Mouse (Mus musculus): Measurements from ENCODE around the gene Rnf182. TPM values are rescaled to one million over a fixed set of nuclear protein-coding genes. Genes with fewer than 3 reads are reported as not detected.

Gene Rnf182
- polyA plus RNA-seq, 1 experiment = 0.47 TPM

- Histone ChIP-seq H3K27ac (ENCODE audit: insufficient read depth, low read length) (no peak overlapping the region), H3K4me3 (ENCODE audit: insufficient read depth, low read length) (no peak overlapping the region), H3K4me1 (ENCODE audit: control insufficient read depth, insufficient read depth, low read length) (no peaks in the 10 kb centered on the region)
- TF ChIP-seq CTCF (IDR thresholded peaks at IDR 0.05; ENCODE audit: borderline replicate concordance, insufficient read depth, low read length) (no peak), POLR2A (IDR thresholded peaks at IDR 0.05; ENCODE audit: low read depth, low read length) (no peak)
These were observed 62.4 kb downstream of the Rnf182 start for GRCm38 (mm10) chr13:43677883-43678244.

GRCm38 (mm10) chr13:43684499-43684994, 69.0 kb downstream of the Rnf182 start:
- H3K27ac ChIP-seq (ENCODE audit: insufficient read depth, low read length) = 0 out of 2 replicates have a peak overlapping the region, but pooled peaks have one; percentile 13
- H3K4me3 ChIP-seq (ENCODE audit: insufficient read depth, low read length) = no peak overlapping the region
- no peak for TF ChIP-seq POLR2A (IDR thresholded peaks at IDR 0.05; ENCODE audit: low read depth, low read length)
- no peak for TF ChIP-seq CTCF (IDR thresholded peaks at IDR 0.05; ENCODE audit: borderline replicate concordance, insufficient read depth, low read length)
- H3K4me1 ChIP-seq (ENCODE audit: control insufficient read depth, insufficient read depth, low read length) = peaks cover 5% of the 10 kb centered on the region; the same call in 1 of the 2 replicates

- TF ChIP-seq CTCF (IDR thresholded peaks at IDR 0.05; ENCODE audit: borderline replicate concordance, insufficient read depth, low read length) (no peak), POLR2A (IDR thresholded peaks at IDR 0.05; ENCODE audit: low read depth, low read length) (no peak)
- H3K4me1 ChIP-seq (ENCODE audit: control insufficient read depth, insufficient read depth, low read length) = peaks cover 5% of the 10 kb centered on the region; the same call in 1 of the 2 replicates
- H3K27ac ChIP-seq (ENCODE audit: insufficient read depth, low read length) = no peak overlapping the region
- no peak overlapping the region for H3K4me3 ChIP-seq (ENCODE audit: insufficient read depth, low read length)
These were observed 72.6 kb downstream of the Rnf182 start for GRCm38 (mm10) chr13:43688065-43688464.

DNA sequence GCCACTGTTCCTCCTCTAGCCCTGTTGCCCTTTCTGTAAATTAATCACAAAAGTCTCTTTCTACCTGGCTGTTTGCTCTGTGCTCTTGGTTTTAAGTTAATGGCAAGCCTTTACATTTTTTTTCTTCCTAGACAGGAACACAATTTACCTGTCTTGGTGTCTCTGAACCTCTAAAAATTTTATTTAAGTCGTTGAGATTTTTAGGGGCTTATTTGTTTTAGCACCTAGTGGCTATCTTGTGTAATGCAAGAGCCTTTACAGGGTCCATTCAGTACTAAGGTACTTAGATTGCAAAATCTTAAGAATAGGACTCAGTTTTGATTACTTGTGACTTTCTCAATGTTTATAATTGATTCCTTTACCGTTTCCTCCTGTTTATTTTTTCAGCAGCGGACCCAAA, 76.2 kb downstream of the Rnf182 start:
- Histone ChIP-seq H3K4me3 (ENCODE audit: insufficient read depth, low read length) (no peak overlapping the region), H3K4me1 (ENCODE audit: control insufficient read depth, insufficient read depth, low read length) (no peaks in the 10 kb centered on the region), H3K27ac (ENCODE audit: insufficient read depth, low read length) (no peak overlapping the region)
- TF ChIP-seq CTCF (IDR thresholded peaks at IDR 0.05; ENCODE audit: borderline replicate concordance, insufficient read depth, low read length) (no peak), POLR2A (IDR thresholded peaks at IDR 0.05; ENCODE audit: low read depth, low read length) (no peak)

DNA sequence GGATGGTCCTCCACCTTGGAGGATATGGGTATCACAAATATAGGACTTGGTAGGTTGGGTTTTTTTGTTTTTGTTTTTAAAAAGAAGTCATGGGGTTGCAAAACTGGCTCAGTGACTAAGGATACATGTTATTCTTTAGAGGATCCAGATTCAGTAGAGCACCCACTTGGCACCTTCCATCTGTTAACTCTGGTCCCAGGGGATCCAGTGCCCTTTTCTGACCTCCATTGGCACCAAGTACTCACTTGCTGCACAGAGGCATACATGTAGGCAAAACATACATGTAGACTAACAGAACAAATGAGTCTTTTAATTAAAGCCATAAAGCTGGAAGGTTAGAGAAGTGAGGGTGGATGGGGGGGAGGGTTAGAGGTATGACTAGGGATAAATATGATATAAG, 80.0 kb downstream of the Rnf182 start:
- no peak overlapping the region for H3K4me3 ChIP-seq (ENCODE audit: insufficient read depth, low read length)
- no peak overlapping the region for H3K27ac ChIP-seq (ENCODE audit: insufficient read depth, low read length)
- no peaks in the 10 kb centered on the region for H3K4me1 ChIP-seq (ENCODE audit: control insufficient read depth, insufficient read depth, low read length)
- TF ChIP-seq POLR2A (IDR thresholded peaks at IDR 0.05; ENCODE audit: low read depth, low read length) (no peak), CTCF (IDR thresholded peaks at IDR 0.05; ENCODE audit: borderline replicate concordance, insufficient read depth, low read length) (no peak)

- TF ChIP-seq CTCF (IDR thresholded peaks at IDR 0.05; ENCODE audit: borderline replicate concordance, insufficient read depth, low read length) (no peak), POLR2A (IDR thresholded peaks at IDR 0.05; ENCODE audit: low read depth, low read length) (no peak)
- Histone ChIP-seq H3K27ac (ENCODE audit: insufficient read depth, low read length) (no peak overlapping the region), H3K4me1 (ENCODE audit: control insufficient read depth, insufficient read depth, low read length) (no peaks in the 10 kb centered on the region)
These were observed 80.5 kb downstream of the Rnf182 start for GRCm38 (mm10) chr13:43696011-43696410.

DNA sequence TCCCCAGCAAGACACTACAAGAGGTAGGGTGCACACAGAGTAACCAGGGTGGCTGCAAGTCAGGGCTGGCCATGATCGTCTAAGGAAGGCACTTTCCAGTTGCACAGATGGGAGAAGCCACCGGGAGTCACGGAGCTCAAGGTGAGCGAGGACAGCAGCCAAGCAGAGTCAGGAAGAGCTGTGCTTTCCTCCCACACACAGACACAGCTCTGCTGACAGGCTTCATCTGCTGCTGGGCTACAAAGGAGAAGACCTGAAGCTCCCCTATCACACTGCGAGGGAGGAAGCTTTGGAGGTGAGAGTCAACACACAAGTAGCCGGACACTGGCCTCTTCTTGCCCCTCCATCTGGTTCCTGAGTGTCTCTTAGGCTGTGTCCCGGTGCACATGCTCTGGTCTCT, 83.0 kb downstream of the Rnf182 start:
- TF ChIP-seq CTCF (IDR thresholded peaks at IDR 0.05; ENCODE audit: borderline replicate concordance, insufficient read depth, low read length) (no peak), POLR2A (IDR thresholded peaks at IDR 0.05; ENCODE audit: low read depth, low read length) (no peak)
- H3K4me3 ChIP-seq (ENCODE audit: insufficient read depth, low read length) = no peak overlapping the region
- H3K27ac ChIP-seq (ENCODE audit: insufficient read depth, low read length) = no peak overlapping the region
- H3K4me1 ChIP-seq (ENCODE audit: control insufficient read depth, insufficient read depth, low read length) = no peaks in the 10 kb centered on the region

More at GRCm38 (mm10) chr13:43696011-43696410, 80.5 kb downstream of the Rnf182 start:
- H3K4me3 ChIP-seq (ENCODE audit: insufficient read depth, low read length) = no peak overlapping the region

DNA sequence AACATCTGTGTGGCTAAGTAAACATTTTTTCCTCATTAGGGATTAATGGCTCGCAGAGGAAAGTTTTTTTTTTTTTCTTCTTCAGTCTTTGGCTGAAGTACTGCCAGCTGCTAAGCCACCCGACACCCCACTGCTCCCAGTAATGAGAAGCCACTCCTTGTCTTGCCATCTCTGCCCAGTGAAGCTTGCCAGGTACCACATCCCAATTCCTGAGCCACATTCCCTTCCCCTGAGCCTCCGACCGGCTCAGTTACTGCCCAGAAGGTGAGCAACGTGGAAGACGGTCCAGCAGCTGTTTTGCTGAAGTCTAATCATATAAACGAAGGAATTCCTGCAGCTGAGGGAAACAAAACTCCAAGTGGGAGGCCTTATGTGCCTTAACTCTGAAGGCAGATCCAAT, 88.0 kb downstream of the Rnf182 start:
- H3K4me1 ChIP-seq (ENCODE audit: control insufficient read depth, insufficient read depth, low read length) = no peaks in the 10 kb centered on the region
- TF ChIP-seq CTCF (IDR thresholded peaks at IDR 0.05; ENCODE audit: borderline replicate concordance, insufficient read depth, low read length) = no peak
- no peak for TF ChIP-seq POLR2A (IDR thresholded peaks at IDR 0.05; ENCODE audit: low read depth, low read length)
- H3K27ac ChIP-seq (ENCODE audit: insufficient read depth, low read length) = no peak overlapping the region
- no peak overlapping the region for H3K4me3 ChIP-seq (ENCODE audit: insufficient read depth, low read length)

GRCm38 (mm10) chr13:43704533-43705116, 89.1 kb downstream of the Rnf182 start:
- no peak for TF ChIP-seq CTCF (IDR thresholded peaks at IDR 0.05; ENCODE audit: borderline replicate concordance, insufficient read depth, low read length)
- TF ChIP-seq POLR2A (IDR thresholded peaks at IDR 0.05; ENCODE audit: low read depth, low read length) = no peak
- H3K4me3 ChIP-seq (ENCODE audit: insufficient read depth, low read length) = no peak overlapping the region
- H3K4me1 ChIP-seq (ENCODE audit: control insufficient read depth, insufficient read depth, low read length) = no peaks in the 10 kb centered on the region
- no peak overlapping the region for H3K27ac ChIP-seq (ENCODE audit: insufficient read depth, low read length)

- no peaks in the 10 kb centered on the region for H3K4me1 ChIP-seq (ENCODE audit: control insufficient read depth, insufficient read depth, low read length)
- no peak overlapping the region for H3K4me3 ChIP-seq (ENCODE audit: insufficient read depth, low read length)
- H3K27ac ChIP-seq (ENCODE audit: insufficient read depth, low read length) = no peak overlapping the region
- no peak for TF ChIP-seq POLR2A (IDR thresholded peaks at IDR 0.05; ENCODE audit: low read depth, low read length)
- no peak for TF ChIP-seq CTCF (IDR thresholded peaks at IDR 0.05; ENCODE audit: borderline replicate concordance, insufficient read depth, low read length)
These were observed 90.9 kb downstream of the Rnf182 start for GRCm38 (mm10) chr13:43706387-43706786.
